Mouse (Mus musculus): Measurements from ENCODE around the gene Gm49388.

Gene Gm49388

GRCm38 (mm10) chr7:127785308-127785707, at the start of gene Gm49388:
Gene Gm49388, plus strand, starts transcription at chr7:127785608.
- no peak for DNase-seq

- DNase-seq: peak; percentile 82 to 90
Observed at GRCm38 (mm10) chr7:127744366-127745045, 40.9 kb upstream of the Gm49388 start, which contains the start of gene Fbxl19. Gene Fbxl19, plus strand, starts transcription at chr7:127744543.

GRCm38 (mm10) chr7:127745251-127745651, 40.2 kb upstream of the Gm49388 start:
- DNase-seq: peak; percentile 90 to 92

GRCm38 (mm10) chr7:127745652-127746493, 39.5 kb upstream of the Gm49388 start:
- peak; percentile 94 to 97 for DNase-seq

GRCm38 (mm10) chr7:127746494-127747491, 38.6 kb upstream of the Gm49388 start:
- peak; percentile 48 to 77 for DNase-seq

- no peak for DNase-seq
Observed at GRCm38 (mm10) chr7:127747559-127748234, 37.7 kb upstream of the Gm49388 start.

- DNase-seq: peak in 1 of 2 experiments; percentile 39
Observed at GRCm38 (mm10) chr7:127748235-127748560, 37.2 kb upstream of the Gm49388 start.

- DNase-seq: peak; percentile 52 to 64
Observed at GRCm38 (mm10) chr7:127750131-127751127, 35.0 kb upstream of the Gm49388 start.

GRCm38 (mm10) chr7:127751619-127752018, 33.8 kb upstream of the Gm49388 start:
- no peak for DNase-seq

GRCm38 (mm10) chr7:127752069-127752468, 33.3 kb upstream of the Gm49388 start:
- DNase-seq: peak in 1 of 2 experiments; percentile 33

GRCm38 (mm10) chr7:127753158-127753557, 32.2 kb upstream of the Gm49388 start:
- no peak for DNase-seq

- DNase-seq: no peak
Observed at GRCm38 (mm10) chr7:127753741-127754140, 31.7 kb upstream of the Gm49388 start.

GRCm38 (mm10) chr7:127759716-127760115, 25.7 kb upstream of the Gm49388 start:
- DNase-seq: no peak

- no peak for DNase-seq
Observed at GRCm38 (mm10) chr7:127760478-127760877, 24.9 kb upstream of the Gm49388 start.

GRCm38 (mm10) chr7:127761026-127761425, 24.4 kb upstream of the Gm49388 start:
- DNase-seq: peak; percentile 79 to 86

- no peak for DNase-seq
Observed at GRCm38 (mm10) chr7:127763642-127764041, 21.8 kb upstream of the Gm49388 start.

GRCm38 (mm10) chr7:127765756-127766155, 19.7 kb upstream of the Gm49388 start:
- DNase-seq: no peak

GRCm38 (mm10) chr7:127766851-127767609, 18.4 kb upstream of the Gm49388 start:
- DNase-seq: peak in 1 of 2 experiments; percentile 27

GRCm38 (mm10) chr7:127767671-127768345, 17.6 kb upstream of the Gm49388 start:
- peak in 1 of 2 experiments; percentile 38 for DNase-seq

Measured in cerebellum, postnatal 25 days (tissue).